Mouse (Mus musculus): ENCODE measurements at regions not wholly inside any gene's neighbourhood (a gene's known extent, or its start where the extent isn't known, plus 50 kb on each side); places are given as distances from the start of the nearest gene placed in this dataset.

GRCm38 (mm10) chr4:152719416-152720127, 241.9 kb upstream of the Kcnab2 start:
- TF ChIP-seq USF1 (IDR thresholded peaks at IDR 0.05; ENCODE audit: low read depth) (no peak), FOSL1 (IDR thresholded peaks at IDR 0.05; ENCODE audit: insufficient read depth, low read length, poor library complexity, severe bottlenecking) (no peak), CTCF (IDR thresholded peaks at IDR 0.05; ENCODE audit: control insufficient read depth, insufficient read depth, insufficient read length) (no peak), MYOG (IDR thresholded peaks at IDR 0.05; ENCODE audit: control insufficient read depth, extremely low read depth, insufficient read length) (no peak)

Measured in C2C12 (cell line).